Mouse (Mus musculus) lung, postnatal 0 days (tissue): ENCODE measurements around the gene Rhebl1.

Experiments
- CTCF ChIP-seq: IDR thresholded peaks from 2 replicates; pipeline ENCODE4 v1.5.1; 2016; ENCODE audit warnings: antibody characterized with exemption, mild to moderate bottlenecking
- EP300 ChIP-seq: IDR thresholded peaks from 2 replicates; pipeline ENCODE4 v1.6.1; 2016; ENCODE audit warnings: antibody characterized with exemption, mild to moderate bottlenecking, control low read depth

DNA sequence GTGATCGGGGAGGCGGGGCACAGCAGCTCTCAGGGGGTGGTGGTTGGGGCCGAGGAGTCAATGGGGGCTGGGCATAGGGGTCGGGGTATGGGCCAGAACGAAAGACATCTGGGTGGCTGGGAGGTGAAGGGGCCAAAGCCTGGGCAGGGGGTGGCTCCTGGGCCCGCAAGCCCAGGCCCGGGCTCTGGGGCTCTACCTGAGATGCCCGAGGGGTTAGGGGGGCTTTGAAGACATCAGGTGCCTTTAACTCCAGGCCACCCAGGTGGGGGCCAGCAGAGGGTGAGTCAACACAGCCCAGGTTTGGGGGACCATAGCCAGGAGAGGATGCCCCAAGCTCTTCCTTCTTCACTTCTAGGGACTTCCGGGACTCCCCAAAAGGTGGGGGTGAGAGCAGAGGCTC, 41.6 kb downstream of the Rhebl1 start:
- TF ChIP-seq CTCF (no peak), EP300 (no peak)
